Mouse (Mus musculus): ENCODE measurements around the gene Sf3b3.

DNA sequence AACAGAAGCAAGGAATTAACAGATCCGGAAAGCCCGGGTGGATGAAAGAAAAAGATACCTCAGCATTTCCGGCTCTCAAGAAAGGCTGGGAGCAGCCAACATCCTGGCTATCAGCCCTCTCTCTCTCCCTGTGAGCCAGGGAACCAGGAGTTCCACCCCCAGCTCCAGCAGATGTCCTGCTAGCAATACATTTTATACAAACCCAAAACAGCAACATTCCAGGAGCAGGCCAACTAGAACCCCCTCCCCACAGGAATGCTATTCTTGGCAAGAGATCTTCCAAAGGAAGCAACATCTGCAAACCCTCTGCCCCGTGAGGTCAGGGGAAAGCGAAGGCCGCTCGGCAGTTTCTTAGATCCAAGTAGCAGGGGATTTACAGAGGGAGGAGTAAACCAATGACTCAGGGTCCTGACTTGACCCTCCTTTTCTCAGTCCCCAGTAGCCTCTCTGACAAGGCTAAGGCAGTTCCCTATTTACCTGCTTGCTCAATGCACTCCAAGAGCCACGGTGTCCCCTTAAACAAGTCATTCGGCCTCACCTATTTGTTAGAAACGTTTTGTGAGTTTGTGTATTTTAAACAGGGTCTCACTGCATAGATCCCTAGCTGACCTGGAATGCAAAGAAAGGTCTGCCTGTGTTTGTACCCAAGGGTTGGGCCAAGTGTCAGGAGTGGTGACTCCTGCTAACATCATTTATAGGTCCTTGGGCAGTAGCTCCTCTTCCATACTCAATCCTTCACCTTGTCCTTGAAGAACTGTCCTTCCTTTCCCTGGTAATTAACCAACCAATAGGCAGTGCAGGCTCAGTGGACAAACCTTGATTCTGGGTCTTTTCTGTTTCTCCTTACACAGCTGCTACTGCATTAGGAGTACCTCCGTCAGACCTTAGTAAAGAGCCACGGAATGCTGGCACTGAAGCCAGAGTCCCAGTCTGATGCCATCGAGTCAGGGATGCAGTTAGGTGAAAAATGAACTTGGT is 37.8 kb downstream of the Sf3b3 start:
- TF ChIP-seq POLR2A (IDR thresholded peaks at IDR 0.05; ENCODE audit: control insufficient read depth, low read depth, low read length) (no peak), CTCF (IDR thresholded peaks at IDR 0.05; ENCODE audit: control insufficient read depth, insufficient read depth, insufficient replicate concordance, low read depth, low read length) (no peak)
